Mouse (Mus musculus) gastrocnemius, postnatal 25 days (tissue): ENCODE measurements at regions not wholly inside any gene's neighbourhood (a gene's known extent, or its start where the extent isn't known, plus 50 kb on each side); places are given as distances from the start of the nearest gene placed in this dataset.
A peak's percentile ranks its signal among the peaks of the same experiment; 100 is the strongest.
"Not testable (repeated sequence)": the region's sequence is repeated elsewhere in the genome, so short reads cannot be mapped to it uniquely, and the experiment has no call there.

Experiments
- DNase-seq: peaks from one replicate; pipeline ENCODE4 v3.0.0; 2022

DNA sequence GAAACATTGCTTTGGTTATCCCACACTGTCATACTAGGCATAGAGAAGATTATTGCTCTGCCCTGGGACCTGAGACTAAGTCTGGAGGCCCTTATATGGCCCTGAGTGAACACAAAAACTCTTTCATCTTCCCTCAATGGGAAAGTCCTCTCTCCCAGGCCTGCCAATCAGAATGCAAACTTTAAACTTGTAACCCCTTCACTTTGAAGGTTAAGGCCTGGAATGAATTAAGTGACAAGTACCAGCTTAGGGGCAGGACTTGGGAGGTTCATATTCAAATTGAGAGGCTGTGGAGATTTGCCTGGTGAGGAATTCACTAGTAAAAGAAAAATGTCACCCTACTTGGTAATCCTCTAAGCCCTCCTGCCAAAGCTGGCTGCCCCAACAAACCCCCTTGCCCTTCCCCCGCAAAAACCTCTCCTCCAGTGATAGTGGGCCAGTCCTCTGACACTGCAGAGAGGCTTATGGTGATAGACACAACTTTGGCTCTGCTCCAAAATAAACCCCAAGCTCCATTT is 120.4 kb upstream of the Thpo start:
- DNase-seq = no peak

DNA sequence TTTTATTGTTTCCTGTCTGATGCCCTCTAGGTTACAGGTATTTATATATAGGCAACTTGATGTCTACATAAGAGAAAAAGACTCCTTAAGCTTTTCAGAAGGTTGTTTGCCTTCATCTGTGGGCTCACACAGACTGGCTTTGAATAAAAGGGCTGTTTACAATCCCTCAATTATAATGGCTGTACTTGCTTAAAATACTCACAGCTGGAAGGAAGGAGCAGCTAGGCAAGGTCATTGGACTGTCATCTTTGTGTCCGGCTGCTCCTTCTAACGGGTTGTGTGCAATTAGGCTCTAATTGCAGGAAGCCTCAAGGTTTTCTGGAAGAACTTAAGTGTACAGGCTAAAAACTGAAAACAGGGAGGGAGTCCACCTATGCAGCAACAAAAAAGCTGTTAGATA is 103.8 kb upstream of the Thpo start:
- no peak for DNase-seq

DNA sequence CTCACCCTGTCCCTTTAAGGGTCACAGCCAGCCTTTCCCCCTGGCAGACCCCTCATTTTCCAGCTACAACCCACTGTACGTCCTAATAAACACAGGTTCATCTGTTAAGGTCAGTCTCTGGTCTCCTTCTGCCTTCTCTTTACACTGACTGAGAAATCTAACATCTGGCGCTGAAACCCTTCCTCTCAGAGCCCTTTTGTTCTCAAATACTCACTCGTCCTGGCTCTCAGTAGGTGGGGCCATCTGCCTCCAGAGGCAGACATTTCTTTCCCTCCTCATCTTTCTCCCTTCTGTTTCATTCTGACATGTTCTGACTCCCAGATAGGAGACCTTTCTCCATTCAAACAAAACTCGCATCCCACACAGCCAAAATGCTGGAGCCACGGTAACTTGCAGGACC is 102.6 kb upstream of the Thpo start:
- DNase-seq = no peak

DNA sequence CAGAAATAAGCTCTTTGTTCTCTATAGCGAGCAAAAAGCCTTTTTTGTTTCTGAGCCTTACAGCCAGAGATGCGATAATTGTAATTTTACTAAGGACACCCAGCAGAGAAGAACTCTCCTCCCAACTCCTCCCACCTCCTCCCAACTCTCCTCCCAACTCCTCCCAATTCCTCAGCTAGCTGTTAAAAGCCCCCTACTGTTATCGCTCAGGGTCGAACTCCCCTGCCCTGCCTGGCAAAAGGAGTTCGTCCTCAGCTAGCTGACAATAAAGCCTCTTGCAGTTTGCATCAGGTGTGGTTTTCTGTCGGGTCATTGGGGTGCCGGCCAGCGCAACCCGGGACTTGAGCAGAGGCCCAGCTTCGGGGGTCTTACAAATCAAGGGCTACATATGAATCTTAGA is 99.5 kb upstream of the Thpo start:
- not testable (repeated sequence) for DNase-seq

DNA sequence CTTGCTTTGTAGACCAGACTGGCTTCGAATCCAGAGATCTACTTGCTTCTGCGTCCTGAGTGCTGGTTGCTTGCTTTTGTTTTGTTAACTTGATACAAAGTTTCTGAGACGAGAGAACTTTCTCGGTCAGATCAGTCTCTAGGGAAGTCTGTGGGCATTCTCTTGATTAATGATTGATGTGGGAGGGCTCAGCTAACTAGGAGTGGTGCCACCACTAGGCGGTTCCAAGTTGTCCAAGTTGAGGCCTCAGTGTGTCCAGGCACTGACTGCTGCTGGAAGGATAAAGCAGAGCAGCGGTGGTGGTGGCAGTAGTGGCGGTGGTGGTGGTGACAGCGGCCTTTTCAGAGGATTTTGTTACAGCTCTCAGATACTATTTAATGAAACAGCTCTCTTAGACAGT is 99.0 kb upstream of the Thpo start:
- DNase-seq = no peak

DNA sequence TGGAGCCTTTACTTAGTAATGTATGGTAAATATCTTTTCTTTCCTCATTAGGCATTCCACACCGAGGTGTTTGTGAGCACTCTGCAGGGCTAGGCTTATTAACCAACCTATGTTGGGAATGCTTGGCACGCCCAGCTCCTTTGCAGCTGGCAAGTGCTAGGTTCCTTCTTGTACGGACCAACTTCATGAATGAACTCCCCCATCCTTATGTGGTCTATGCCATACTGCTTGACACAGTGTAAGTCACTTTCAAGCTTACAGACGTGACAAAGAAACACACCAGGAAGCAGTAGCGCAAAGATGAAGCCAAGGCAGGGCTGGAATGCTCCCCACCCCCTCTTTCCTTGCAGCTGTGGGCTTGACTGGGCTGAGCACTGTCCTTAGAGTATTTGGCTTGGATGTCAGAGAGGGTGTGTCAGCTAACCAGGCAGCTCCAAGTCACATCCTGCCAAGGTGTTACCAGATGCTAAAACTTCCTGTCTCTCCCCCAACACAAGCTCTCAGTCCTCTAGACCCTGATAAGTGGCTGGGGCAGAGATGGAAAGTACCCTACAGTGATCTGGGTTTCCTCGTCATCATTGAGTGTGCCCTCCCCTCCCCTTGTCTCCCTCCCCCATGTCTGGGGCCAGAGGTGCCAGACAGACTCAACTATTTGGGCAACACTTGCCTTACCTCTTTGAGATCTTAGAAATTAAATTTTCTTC is 95.6 kb upstream of the Thpo start:
- DNase-seq = no peak

DNA sequence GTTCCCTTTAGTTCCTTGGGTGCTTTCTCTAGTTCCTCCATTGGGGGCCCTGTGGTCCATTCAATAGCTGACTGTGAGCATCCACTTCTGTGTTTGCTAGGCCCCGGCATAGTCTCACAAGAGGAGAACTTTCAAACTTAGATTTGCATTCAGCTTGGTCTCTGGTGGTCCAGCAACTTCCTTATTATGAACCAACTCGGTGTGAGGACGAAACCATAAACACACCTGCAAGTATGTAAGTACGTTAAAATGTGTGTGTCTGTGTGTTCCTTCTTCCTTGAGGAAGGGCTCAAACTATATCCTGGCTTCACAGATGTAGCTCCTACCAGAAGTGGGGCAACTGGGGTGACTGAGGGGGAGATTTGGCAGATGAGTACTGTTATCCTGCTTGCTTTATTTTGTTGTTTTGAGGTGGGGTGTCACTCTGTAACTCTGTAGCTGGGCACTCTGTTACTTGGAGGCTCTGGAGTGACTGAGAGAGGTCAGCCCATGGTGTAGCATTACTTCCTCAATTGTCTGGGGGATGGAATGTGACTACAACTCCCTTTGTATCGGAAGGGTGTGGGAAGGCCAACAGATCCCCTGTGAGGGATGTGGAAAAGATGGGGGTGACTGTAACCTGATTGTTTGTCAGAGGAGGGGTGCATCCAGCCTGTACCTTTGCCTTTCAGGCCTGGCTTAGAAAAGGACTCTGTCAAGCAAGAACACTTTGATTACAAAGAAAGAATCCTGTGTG is 94.9 kb upstream of the Thpo start:
- DNase-seq = no peak

GRCm38 (mm10) chr16:20824226-20824625 is 89.9 kb upstream of the Thpo start:
- DNase-seq = no peak

DNA sequence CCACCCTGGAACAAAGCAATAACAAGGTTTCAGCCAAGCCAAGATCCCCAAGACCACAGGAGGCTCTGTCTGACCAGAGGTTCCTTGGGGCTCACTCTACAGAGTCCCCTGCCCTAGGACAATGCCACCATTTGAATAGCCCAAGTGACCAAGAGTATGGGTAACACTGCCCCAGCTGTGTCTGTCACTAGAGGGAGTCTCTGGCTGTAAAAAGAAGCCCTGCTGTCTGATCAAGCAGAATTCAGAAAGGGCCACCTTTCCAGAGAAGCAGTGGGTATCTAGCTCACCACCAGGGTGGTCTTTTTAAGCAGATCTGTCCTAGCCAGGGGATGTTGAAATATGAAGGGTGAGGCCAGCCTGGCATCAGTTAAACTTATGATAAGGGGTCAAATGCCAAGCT is 86.6 kb upstream of the Thpo start:
- DNase-seq = no peak

GRCm38 (mm10) chr16:20819568-20819967 is 85.3 kb upstream of the Thpo start:
- DNase-seq = no peak

DNA sequence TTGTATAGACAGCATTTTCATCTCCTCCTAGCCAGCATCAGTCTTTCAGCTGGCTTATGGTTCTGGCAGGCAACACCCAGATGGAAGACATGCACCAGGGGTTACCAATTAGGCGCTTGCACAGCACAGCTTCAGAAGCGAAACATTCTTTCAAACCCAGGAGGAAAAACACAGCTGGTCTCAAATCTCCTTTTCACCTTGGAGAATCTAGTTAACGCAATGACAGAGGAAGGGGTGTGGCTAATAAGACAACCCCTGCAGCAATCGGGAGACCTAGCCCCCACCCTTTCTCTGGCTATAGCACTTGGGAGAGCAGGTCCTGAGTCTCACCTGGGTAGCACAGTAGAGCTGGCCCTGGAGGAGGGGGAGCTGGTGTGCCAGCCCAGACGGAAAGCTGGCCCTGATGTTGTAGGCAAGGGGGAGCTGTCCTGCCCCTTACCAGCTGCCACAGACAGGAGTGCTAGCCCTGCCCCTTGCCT is 84.4 kb upstream of the Thpo start:
- no peak for DNase-seq

- DNase-seq = no peak
Measured at GRCm38 (mm10) chr16:20814976-20815375, 80.7 kb upstream of the Thpo start.

- DNase-seq = no peak
Measured at GRCm38 (mm10) chr16:20814240-20814639, 79.9 kb upstream of the Thpo start.

DNA sequence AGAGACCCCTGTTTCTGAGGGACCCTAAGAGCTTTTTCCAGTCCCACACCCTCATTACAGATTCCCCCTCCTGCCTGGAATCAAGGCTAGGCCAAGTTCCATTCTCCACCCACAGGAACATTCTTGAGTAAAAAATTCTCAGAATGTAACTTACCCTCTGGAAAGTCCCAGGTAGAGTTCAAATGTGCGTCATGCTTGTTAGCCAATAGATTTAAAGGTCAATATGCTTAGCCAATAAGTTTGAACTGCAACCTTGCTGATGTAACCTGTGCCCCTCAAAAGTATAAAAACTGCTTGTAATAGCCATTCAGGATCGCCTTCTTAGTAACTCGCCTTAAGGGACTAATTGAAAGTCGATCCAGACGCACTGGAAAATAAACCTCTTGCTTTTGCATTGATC is 77.7 kb upstream of the Thpo start:
- not testable (repeated sequence) for DNase-seq

DNA sequence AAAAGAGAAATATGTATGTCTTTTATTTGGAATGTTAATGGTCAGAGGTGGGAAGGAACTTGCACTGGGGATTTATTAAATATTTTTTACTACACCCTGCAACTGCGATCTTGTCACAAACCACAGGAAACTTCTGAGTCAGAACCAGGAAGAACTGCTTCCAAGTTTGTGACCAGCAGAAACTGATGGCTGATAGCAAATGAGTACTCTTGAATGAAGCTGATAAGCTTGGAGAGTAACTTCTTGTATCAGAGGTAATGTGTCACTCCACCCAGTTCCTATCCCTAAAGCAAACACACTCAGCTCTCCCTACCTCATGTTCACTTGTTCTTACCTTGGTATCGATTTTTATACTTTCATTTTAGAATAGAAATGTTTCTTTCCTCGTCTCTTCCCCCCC is 76.0 kb upstream of the Thpo start:
- no peak for DNase-seq

DNA sequence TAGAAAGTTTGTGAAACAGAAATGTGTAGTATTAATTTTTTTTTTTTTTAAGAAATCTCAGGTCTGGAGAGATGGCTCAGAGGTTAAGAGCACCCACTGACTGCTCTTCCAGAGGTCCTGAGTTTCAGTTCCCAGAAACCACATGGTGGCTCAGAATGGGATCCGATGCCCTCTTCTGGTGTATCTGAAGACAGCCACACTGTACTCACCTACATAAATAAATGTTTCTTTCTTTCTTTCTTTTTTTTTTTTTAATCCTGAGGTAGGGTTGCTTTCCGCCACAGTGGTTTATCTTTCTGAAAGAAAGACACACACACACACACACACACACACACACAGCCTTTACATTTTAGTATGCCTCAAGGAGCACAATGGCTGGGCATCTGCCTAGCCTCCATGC is 74.0 kb upstream of the Thpo start:
- no peak for DNase-seq

- no peak for DNase-seq
Measured at GRCm38 (mm10) chr16:20806739-20807138, 72.4 kb upstream of the Thpo start.

DNA sequence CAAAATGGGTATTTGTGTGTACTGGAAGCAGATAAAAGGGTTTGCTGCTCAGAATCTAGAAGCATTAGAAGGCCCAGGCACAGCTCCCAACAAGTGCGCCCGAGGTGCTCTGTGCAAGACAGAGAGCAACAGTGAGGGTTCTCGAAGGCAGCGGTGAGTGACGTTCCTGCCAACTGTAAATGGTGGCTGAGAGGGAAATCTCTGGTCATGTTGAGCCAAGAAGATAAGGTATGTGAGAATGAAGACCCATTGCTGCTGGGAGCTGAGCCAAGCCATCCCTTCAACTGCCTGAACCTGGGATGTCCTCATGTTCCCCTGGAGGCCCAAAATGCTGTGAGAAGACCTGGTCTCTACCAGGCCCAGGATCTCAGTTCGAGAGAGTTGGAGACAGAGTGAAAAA is 71.5 kb upstream of the Thpo start:
- no peak for DNase-seq

DNA sequence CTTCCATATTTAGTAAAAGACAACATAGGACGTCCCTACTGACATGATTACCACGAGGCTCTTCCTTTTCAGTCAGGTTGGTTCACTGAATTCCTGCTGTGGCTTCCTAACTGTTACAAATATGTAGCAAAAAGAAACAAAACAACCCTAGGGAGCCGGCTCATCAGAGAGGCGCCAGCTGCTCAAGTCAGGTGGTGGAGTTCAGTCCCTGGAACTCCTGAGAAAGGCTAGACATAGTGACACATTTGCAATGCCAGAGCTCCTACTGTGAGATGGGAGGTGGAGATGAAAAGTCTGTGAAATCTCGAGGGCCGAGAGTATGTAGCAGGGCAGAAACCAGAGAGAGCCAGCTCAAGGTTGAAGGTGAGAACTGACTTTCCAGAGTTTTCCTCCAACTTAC is 70.8 kb upstream of the Thpo start:
- DNase-seq = no peak

GRCm38 (mm10) chr16:20804601-20805017 is 70.3 kb upstream of the Thpo start:
- peak; percentile 76 for DNase-seq

GRCm38 (mm10) chr16:20803278-20803930 is 69.1 kb upstream of the Thpo start:
- DNase-seq = peak; percentile 59

DNA sequence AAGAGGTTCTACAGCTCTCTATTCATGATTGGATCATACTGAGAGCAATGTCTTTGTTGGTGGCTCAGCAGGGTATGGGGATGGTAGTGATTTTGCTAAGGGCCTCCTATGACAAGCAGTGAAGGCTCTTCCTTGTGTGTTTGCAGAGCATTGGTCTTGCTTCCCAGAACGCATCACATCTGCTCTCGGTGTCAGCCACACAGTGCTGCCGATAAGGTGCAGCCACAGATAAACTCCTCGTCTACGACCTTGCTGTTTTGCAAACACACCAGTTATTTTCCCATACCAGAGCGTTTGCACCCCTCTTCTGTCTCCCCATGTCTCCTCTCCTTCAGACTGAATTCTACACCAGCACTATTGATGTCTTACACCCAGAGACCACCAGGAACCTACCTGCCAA is 68.4 kb upstream of the Thpo start:
- no peak for DNase-seq

DNA sequence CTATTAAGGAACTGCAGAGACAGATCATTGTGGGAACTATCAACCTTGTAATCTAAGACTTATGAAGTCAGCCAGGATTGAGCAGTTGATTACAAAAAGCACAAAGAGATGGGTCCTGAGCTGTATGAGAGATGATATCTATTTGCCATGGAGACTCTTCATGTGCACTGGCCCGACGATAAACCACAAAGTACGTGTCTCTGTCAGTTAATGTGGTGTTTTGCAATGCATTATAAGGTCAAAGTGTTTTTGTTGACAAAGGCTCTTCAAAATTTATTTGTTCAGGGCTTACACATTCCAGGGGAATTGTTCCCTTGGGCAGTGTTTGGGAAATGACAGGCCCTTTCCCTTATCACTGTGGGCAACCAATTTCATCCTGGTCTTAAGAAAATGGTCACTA is 65.7 kb upstream of the Thpo start:
- DNase-seq = no peak
